Mouse (Mus musculus) ovary, postnatal 36 days (tissue): ENCODE measurements around the gene Kcnf1.

Experiments
- DNase-seq: peaks from one replicate; pipeline ENCODE4 v3.0.0; 2022; ENCODE audit warnings: low spot score, mixed read lengths

The Kcnf1 gene

DNA sequence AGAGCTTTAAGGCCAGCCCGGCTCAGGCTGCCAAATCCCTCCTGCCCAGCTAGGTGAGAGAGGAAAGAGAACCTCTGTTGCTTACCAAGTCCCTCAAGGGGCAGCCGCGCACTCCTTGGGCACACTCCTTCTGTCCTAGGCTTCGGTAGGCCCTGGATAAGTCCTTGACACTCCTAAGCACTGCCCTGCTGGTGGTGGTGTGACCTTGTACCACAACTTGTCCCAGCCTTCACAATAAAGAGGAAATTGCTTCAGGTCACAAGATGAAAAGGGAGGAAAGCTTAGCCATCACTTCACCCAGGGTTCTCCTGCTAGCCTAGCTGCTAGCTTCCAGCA is at the start of gene Kcnf1:
Kcnf1 (minus strand) TSS at position 132 of the 336 bp plus-strand sequence.
- DNase-seq = no peak

- DNase-seq = no peak
Observed at GRCm38 (mm10) chr12:17225012-17225411, 48.3 kb upstream of the Kcnf1 start.

- no peak for DNase-seq
Observed at GRCm38 (mm10) chr12:17223050-17223449, 46.4 kb upstream of the Kcnf1 start.

DNA sequence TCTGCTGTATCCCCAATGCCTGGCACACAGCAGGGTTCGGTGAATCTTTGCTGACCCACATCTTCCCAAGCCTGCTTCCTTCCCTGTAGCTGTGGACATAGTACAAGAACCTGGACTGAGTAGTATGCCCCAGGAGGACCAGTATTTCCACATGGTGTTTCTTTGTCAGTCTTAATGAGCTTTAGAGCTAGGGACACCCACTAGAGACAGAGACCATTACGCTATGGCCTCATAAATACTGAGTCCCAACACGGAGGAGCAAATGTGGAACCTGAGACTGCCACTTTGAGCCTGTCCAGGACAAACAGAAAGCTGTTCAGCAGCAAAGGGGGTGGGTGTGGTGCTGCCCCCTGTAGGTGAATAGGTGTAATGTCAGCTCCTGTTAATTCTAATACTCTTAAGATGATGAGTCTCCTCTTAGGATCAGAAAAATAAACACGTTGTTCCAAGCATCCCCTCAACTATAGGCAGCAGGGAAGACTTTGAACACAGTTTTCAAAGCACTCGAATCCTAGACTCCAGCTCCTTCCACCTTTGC is 45.3 kb upstream of the Kcnf1 start:
- no peak for DNase-seq

GRCm38 (mm10) chr12:17220631-17221030 is 43.9 kb upstream of the Kcnf1 start:
- DNase-seq = no peak

- no peak for DNase-seq
Observed at GRCm38 (mm10) chr12:17219107-17219506, 42.4 kb upstream of the Kcnf1 start.

- DNase-seq = no peak
Observed at GRCm38 (mm10) chr12:17218390-17218789, 41.7 kb upstream of the Kcnf1 start.

DNA sequence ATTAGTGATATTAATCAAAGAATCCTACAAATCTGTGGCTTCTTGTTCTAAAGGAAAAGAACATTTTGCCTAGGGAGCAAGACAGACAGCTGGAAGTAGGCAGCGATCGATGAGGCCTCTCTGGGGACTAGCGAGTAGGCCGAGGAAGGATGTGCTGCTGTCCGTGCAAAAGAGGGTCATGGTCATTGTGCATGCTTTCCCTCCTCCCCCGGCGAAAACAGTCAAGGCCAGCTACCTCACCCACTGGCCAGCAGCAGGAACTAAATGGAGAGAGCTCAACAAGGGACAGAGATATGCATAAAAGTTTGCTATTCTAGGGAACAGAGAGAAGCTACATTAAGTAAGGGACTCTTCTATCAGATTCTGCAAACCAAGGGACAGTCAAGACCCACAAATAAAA is 39.1 kb upstream of the Kcnf1 start:
- DNase-seq = no peak

DNA sequence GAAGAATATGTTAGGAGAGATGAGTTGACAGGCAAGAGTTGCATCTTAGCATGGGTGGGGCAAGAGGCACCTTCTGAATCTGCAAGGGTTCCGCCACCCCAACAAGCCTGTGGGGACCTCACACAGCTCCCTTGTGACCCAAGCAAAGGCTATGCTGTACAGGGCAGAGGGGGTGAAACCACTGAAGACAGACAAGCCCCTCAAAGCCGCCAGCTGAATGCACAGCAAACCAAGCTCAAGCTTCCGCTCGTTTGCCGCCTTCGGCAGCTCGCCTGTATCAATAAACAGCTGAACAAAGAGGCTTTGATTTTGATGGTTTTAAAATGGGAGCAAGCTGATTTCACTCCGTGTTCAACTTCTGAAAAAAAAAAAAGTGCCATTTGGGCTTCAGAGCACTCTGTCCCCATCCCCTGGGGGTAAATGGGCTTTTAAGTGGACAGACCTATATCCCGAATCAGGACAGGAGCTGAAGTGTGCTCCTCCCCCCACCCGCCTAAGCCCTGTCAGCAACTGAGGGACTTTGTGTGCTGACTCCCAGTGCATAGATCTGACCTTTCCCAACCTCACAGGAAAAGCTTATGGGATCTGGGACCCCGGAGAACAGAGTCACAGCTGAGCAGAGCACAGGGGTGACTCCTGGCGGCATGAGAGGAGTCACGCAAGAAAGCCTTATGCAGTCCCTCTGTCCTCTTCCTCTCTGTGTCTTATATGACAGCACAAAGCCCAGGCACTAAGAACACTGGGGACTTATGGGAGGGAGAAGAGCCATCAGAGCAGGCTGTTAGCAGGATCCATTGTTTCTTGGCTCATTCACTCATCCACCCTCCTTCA is 26.0 kb upstream of the Kcnf1 start:
- no peak for DNase-seq

GRCm38 (mm10) chr12:17198621-17199020 is 21.9 kb upstream of the Kcnf1 start:
- no peak for DNase-seq

- no peak for DNase-seq
Observed at GRCm38 (mm10) chr12:17194140-17194539, 17.5 kb upstream of the Kcnf1 start.

DNA sequence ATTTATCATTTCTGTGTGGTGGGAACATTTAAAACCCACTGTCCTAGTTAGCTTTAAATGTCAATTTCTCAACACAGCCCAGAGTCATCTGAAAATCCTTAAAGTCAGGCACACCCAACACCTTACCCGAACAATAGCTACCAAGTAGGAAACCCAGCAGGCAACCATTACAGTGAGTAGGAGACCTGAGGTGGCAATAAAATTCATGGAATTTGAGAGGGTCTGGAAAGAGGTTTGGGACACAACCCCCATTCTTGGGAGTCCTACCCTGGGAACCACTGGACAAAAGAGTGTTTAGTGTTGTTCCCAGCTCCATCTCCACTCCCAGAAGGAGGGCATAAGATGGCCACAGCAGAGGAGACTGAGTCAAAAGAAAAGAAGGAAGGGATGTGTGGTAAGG is 16.6 kb upstream of the Kcnf1 start:
- DNase-seq = no peak

GRCm38 (mm10) chr12:17192887-17193286 is 16.2 kb upstream of the Kcnf1 start:
- DNase-seq = no peak

DNA sequence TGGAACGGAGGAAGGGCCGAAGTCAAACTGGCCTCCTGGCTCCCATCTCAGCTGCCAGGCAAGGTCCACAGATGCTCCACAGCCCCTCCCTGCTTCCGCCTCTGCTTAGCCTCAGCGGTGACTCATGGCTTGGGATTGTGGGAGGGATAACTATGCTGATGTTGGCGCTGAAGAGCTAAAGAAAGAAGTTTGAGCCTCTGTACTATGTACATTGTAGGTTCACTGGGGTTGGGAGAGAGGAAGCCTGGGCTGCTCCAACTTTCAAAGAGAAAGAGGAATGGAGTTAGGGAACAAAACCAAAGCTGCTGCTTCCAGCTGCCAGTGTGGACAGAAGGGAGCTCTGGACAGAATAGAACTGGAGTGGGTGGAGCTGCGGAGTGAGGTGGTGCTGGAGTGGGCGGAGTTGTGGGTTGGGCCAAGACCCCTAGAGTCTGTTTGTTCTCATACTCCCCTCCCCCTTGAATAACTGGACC is 7.7 kb upstream of the Kcnf1 start:
- DNase-seq = peak; percentile 36

DNA sequence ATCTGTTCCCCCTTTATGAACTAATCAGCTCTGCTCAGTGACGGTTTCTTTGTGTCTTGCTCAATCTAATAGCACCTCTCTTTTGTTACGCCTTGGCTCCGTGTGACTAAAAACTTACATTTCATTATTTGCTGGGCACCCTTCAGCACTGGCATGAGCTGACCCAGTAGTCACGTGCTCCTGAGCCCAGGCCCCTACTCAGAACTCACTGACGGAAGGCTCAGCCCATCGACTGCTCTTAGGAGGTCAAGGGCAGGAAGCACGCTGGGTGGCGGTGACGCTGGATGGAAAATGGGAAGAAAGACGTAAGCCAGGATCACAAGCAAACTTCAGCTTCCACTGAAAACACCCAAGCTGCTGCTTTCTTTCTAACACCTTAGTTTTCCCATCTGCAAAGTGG is 7.1 kb upstream of the Kcnf1 start:
- DNase-seq = no peak

- DNase-seq = peak; percentile 54
Observed at GRCm38 (mm10) chr12:17176041-17176756, 489 bp downstream of the Kcnf1 start.

GRCm38 (mm10) chr12:17175531-17175951 is 1.1 kb downstream of the Kcnf1 start:
- DNase-seq = no peak

DNA sequence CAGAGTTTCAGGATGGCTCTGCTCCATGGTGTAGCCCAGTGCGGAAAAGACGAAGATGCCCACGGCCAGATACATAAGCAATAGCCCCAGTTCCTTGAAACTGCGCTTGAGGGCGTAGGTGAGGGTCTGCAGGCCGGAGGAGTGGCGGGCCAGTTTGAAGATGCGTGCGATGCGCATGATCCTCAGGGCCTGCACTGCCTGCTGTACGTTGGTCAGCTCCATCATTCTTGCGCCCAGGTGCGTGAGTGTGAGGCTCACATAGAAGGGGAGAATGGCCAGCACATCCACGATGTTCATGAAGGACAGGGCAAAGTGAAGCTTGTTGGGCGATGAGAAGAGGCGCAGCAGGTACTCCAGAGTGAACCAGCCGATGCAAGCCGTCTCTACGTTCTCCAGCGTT is 1.6 kb downstream of the Kcnf1 start:
- DNase-seq = no peak

DNA sequence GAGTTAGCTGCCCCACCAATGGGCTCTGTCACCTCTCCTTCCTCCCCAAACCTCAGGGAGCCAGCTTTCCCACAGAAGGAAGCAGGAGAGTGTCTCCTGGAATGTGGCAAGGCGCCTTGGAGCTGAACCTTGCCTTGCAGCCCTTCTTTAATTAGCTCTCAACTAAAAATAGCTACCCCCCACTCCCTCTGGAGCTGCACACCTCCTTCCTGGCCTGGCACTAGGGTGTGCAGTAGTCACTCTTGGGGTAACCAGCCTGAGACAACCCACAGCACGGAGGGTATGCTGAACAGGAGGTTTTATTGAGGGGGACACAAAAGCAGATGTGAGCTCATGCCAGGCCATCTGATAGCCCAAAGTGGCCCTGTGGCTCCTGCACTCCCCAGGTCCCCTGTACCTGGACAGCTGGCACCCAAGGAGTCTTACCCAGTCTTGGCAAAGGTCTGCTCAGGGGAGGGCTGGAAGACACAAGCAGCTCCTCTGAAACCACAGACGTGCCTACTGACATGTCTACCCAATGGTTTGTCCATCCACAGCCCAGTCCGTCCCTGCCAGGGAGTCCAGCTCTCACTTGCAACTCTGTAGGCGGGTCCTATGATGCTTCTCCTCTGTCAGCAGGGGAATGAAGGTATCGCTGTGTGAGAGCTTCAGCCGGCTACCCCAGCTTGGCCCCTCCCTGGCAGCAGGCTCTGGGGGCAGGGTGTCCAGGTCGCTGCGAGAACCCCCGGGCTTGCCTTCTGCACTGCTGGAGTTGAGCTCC is 2.4 kb downstream of the Kcnf1 start:
- no peak for DNase-seq

- no peak for DNase-seq
Observed at GRCm38 (mm10) chr12:17170406-17170805, 6.3 kb downstream of the Kcnf1 start.

DNA sequence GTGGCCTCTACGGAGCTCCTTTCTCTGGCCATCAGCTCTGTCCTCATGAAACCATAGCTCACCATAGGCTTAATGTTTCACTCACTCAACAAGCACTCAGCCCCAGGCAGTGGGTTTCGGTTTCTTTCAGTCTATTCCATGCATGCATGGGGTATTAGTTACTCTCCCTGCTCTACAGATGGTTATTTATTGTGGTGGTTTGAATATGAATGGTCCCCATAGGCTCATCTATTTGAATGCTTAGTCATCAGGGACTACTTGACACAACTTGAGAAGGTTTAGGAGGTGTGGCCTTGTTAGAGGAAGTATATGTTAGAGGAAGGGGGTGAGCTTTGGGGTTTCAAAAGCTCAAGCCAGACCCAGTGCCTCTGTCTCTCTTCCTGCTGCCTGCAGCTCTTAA is 10.6 kb downstream of the Kcnf1 start:
- DNase-seq = no peak

GRCm38 (mm10) chr12:17163996-17164395 is 12.7 kb downstream of the Kcnf1 start:
- no peak for DNase-seq
